Mouse (Mus musculus): ENCODE measurements around the gene Rexo1. TPM values are rescaled to one million over a fixed set of nuclear protein-coding genes. Genes with fewer than 3 reads are reported as not detected.

Rexo1 gene
- total RNA-seq, 1 experiment = 27.4 TPM

GRCm38 (mm10) chr10:80538710-80539394 is 22.5 kb downstream of the Rexo1 start, which contains the start of gene Atp8b3:
TSS of gene Atp8b3 (minus strand) at chr10:80539124.
- Histone ChIP-seq H3K27ac (ENCODE audit: insufficient read depth, low read depth, low read length, poor library complexity, severe bottlenecking) (no peak within 1 kb of the TSS), H3K4me1 (ENCODE audit: control insufficient read depth in 2 of 2, insufficient read depth in 2 of 2, low read length in 2 of 2, poor library complexity in 1 of 2) (peaks cover 0 to 23% of the 10 kb centered on the region in 2 experiments; a peak in 2 of 4 replicates), H3K4me3 (ENCODE audit: insufficient read depth in 1 of 2, low read depth in 1 of 2, low read length in 2 of 2, poor library complexity in 1 of 2, severe bottlenecking in 1 of 2) (peak within 1 kb of the TSS; percentile 70 to 80), H3K36me3 (ENCODE audit: control insufficient read depth, insufficient read depth, low read length, poor library complexity, severe bottlenecking) (peaks cover 26% of the 10 kb centered on the region), H3K9ac (ENCODE audit: insufficient read depth, low read depth, low read length, poor library complexity, severe bottlenecking) (peak within 1 kb of the TSS; percentile 72), H3K9me3 (ENCODE audit: control insufficient read depth, insufficient read depth, low read depth, low read length) (no peaks in the 10 kb centered on the region)
- peak; percentile 100 for DNase-seq (ENCODE audit: low read depth, low spot score)
- in situ Hi-C loops (cut with MboI; ENCODE audit: low sequenced_read_pairs in 2 of 2, unreplicated experiment in 2 of 2) = no loop called here
- no peak for TF ChIP-seq MAFK (IDR thresholded peaks at IDR 0.05; ENCODE audit: insufficient read depth, low read depth, low read length)
- no peak for TF ChIP-seq CHD2 (IDR thresholded peaks at IDR 0.05; ENCODE audit: low read depth, low read length)

DNA sequence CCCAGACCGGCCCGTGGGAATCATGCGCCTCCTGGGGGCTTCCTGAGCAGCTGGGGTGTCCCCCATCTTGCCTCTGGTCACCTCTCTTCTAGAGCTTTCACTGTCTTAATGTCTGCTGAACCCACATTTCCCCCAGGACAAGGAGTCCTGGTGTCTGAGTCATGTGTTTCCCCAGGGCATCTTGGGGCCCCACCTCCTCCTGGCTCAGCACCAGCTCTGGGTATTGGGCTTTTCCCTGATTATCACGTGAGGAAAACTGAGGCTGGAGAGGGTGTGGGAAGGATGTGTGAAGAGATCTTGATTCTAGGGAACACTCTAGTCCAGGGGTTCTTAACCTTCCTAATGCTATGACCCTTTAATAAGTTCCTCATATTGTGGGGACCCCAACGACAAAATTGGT is 23.2 kb downstream of the Rexo1 start:
- no peaks in the 10 kb centered on the region for H3K9me3 ChIP-seq (ENCODE audit: control insufficient read depth, insufficient read depth, low read depth, low read length)
- no peak for DNase-seq (ENCODE audit: low read depth, low spot score)
- H3K9ac ChIP-seq (ENCODE audit: insufficient read depth, low read depth, low read length, poor library complexity, severe bottlenecking) = no peak overlapping the region
- H3K4me3 ChIP-seq (ENCODE audit: insufficient read depth in 1 of 2, low read depth in 1 of 2, low read length in 2 of 2, poor library complexity in 1 of 2, severe bottlenecking in 1 of 2) = peak overlapping the region in 1 of 2 experiments; percentile 80; a peak in 1 of 4 replicates
- peaks cover 2 to 23% of the 10 kb centered on the region in 2 experiments; a peak in 3 of 4 replicates for H3K4me1 ChIP-seq (ENCODE audit: control insufficient read depth in 2 of 2, insufficient read depth in 2 of 2, low read length in 2 of 2, poor library complexity in 1 of 2)
- peaks cover 20% of the 10 kb centered on the region for H3K36me3 ChIP-seq (ENCODE audit: control insufficient read depth, insufficient read depth, low read length, poor library complexity, severe bottlenecking)
- TF ChIP-seq HCFC1 (IDR thresholded peaks at IDR 0.05; ENCODE audit: borderline replicate concordance, insufficient read depth, low read length) = no peak
- TF ChIP-seq CHD2 (IDR thresholded peaks at IDR 0.05; ENCODE audit: low read depth, low read length) = no peak
- TF ChIP-seq ZC3H11A (IDR thresholded peaks at IDR 0.05; ENCODE audit: borderline replicate concordance, low read depth, low read length) = no peak
- TF ChIP-seq ZNF384 (IDR thresholded peaks at IDR 0.05; ENCODE audit: low read depth, low read length) = no peak
- no peak for TF ChIP-seq MAFK (IDR thresholded peaks at IDR 0.05; ENCODE audit: insufficient read depth, low read depth, low read length)
- in situ Hi-C loops (cut with MboI; ENCODE audit: low sequenced_read_pairs in 2 of 2, unreplicated experiment in 2 of 2) = no loop called here
- H3K27ac ChIP-seq (ENCODE audit: insufficient read depth, low read depth, low read length, poor library complexity, severe bottlenecking) = no peak overlapping the region

GRCm38 (mm10) chr10:80535711-80536110 is 25.6 kb downstream of the Rexo1 start:
- Histone ChIP-seq H3K4me3 (ENCODE audit: insufficient read depth in 1 of 2, low read depth in 1 of 2, low read length in 2 of 2, poor library complexity in 1 of 2, severe bottlenecking in 1 of 2) (peak overlapping the region; percentile 56 to 64), H3K9me3 (ENCODE audit: control insufficient read depth, insufficient read depth, low read depth, low read length) (no peaks in the 10 kb centered on the region), H3K4me1 (ENCODE audit: control insufficient read depth in 2 of 2, insufficient read depth in 2 of 2, low read length in 2 of 2, poor library complexity in 1 of 2) (peaks cover 2 to 23% of the 10 kb centered on the region in 2 experiments; a peak in 3 of 4 replicates), H3K27ac (ENCODE audit: insufficient read depth, low read depth, low read length, poor library complexity, severe bottlenecking) (no peak overlapping the region), H3K9ac (ENCODE audit: insufficient read depth, low read depth, low read length, poor library complexity, severe bottlenecking) (peak overlapping the region; percentile 32; the same call in 1 of the 2 replicates), H3K36me3 (ENCODE audit: control insufficient read depth, insufficient read depth, low read length, poor library complexity, severe bottlenecking) (no peaks in the 10 kb centered on the region)
- no peak for TF ChIP-seq HCFC1 (IDR thresholded peaks at IDR 0.05; ENCODE audit: borderline replicate concordance, insufficient read depth, low read length)
- no peak for TF ChIP-seq ZNF384 (IDR thresholded peaks at IDR 0.05; ENCODE audit: low read depth, low read length)
- no peak for TF ChIP-seq MAFK (IDR thresholded peaks at IDR 0.05; ENCODE audit: insufficient read depth, low read depth, low read length)
- no peak for TF ChIP-seq CHD2 (IDR thresholded peaks at IDR 0.05; ENCODE audit: low read depth, low read length)
- no peak for TF ChIP-seq ZC3H11A (IDR thresholded peaks at IDR 0.05; ENCODE audit: borderline replicate concordance, low read depth, low read length)
- peak; percentile 54 for DNase-seq (ENCODE audit: low read depth, low spot score)
- in situ Hi-C loops (cut with MboI; ENCODE audit: low sequenced_read_pairs in 2 of 2, unreplicated experiment in 2 of 2) = no loop called here

DNA sequence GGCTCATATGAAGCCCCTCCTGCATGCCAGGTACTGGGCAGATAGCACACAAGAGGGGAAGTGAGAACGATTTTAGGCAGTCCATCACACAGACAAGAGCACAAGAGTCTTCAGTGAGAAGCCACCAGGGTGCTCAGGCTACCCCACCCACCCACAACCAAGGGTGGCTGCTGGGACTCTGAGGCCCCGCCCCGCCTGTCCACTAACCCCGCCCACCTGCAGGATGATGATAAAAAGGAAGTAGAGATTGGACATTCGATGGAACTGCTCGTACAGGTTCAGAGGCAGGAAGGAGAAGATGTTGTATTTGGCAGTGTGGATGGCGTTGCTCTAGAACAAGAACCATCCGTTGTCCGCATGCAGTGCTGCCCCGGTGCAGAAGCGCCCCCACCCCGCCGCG is 26.3 kb downstream of the Rexo1 start:
- Histone ChIP-seq H3K4me1 (ENCODE audit: control insufficient read depth in 2 of 2, insufficient read depth in 2 of 2, low read length in 2 of 2, poor library complexity in 1 of 2) (peaks cover 2 to 21% of the 10 kb centered on the region in 2 experiments; a peak in 3 of 4 replicates), H3K4me3 (ENCODE audit: insufficient read depth in 1 of 2, low read depth in 1 of 2, low read length in 2 of 2, poor library complexity in 1 of 2, severe bottlenecking in 1 of 2) (peak overlapping the region; percentile 56 to 64), H3K9ac (ENCODE audit: insufficient read depth, low read depth, low read length, poor library complexity, severe bottlenecking) (no peak overlapping the region), H3K27ac (ENCODE audit: insufficient read depth, low read depth, low read length, poor library complexity, severe bottlenecking) (no peak overlapping the region), H3K36me3 (ENCODE audit: control insufficient read depth, insufficient read depth, low read length, poor library complexity, severe bottlenecking) (no peaks in the 10 kb centered on the region), H3K9me3 (ENCODE audit: control insufficient read depth, insufficient read depth, low read depth, low read length) (no peaks in the 10 kb centered on the region)
- peak; percentile 57 for DNase-seq (ENCODE audit: low read depth, low spot score)
- TF ChIP-seq ZC3H11A (IDR thresholded peaks at IDR 0.05; ENCODE audit: borderline replicate concordance, low read depth, low read length) (no peak), HCFC1 (IDR thresholded peaks at IDR 0.05; ENCODE audit: borderline replicate concordance, insufficient read depth, low read length) (no peak), MAFK (IDR thresholded peaks at IDR 0.05; ENCODE audit: insufficient read depth, low read depth, low read length) (no peak), CHD2 (IDR thresholded peaks at IDR 0.05; ENCODE audit: low read depth, low read length) (no peak), ZNF384 (IDR thresholded peaks at IDR 0.05; ENCODE audit: low read depth, low read length) (no peak)
- in situ Hi-C loops (cut with MboI; ENCODE audit: low sequenced_read_pairs in 2 of 2, unreplicated experiment in 2 of 2) = no loop called here
